Mouse (Mus musculus): Measurements from ENCODE around the gene Med13l.

Gene Med13l

GRCm38 (mm10) chr5:118560385-118561085, at the start of gene Med13l:
TSS of gene Med13l (plus strand) at chr5:118560679.
- DNase-seq: peak; percentile 89

DNA sequence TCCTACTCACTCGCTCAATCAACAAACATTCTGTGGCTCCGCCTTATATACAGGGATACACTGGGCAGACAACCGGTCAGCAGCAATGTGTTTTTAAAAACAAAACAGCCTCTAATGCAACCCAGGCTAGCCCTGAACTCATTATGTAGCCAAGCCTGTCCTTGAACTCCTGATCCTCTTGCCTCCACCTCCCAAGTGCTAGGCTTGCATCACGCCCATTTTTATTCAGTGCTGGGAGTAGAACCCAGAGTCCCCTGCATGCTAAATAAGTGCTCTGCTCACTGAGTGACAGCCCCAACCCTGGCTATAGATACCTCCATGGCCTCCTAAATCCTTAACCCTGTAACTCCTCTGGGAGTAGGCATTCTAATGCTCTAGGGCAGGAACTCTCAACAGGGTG, 49.5 kb upstream of the Med13l start:
- no peak for DNase-seq

- no peak for DNase-seq
Measured at GRCm38 (mm10) chr5:118513005-118513404, 47.5 kb upstream of the Med13l start.

DNA sequence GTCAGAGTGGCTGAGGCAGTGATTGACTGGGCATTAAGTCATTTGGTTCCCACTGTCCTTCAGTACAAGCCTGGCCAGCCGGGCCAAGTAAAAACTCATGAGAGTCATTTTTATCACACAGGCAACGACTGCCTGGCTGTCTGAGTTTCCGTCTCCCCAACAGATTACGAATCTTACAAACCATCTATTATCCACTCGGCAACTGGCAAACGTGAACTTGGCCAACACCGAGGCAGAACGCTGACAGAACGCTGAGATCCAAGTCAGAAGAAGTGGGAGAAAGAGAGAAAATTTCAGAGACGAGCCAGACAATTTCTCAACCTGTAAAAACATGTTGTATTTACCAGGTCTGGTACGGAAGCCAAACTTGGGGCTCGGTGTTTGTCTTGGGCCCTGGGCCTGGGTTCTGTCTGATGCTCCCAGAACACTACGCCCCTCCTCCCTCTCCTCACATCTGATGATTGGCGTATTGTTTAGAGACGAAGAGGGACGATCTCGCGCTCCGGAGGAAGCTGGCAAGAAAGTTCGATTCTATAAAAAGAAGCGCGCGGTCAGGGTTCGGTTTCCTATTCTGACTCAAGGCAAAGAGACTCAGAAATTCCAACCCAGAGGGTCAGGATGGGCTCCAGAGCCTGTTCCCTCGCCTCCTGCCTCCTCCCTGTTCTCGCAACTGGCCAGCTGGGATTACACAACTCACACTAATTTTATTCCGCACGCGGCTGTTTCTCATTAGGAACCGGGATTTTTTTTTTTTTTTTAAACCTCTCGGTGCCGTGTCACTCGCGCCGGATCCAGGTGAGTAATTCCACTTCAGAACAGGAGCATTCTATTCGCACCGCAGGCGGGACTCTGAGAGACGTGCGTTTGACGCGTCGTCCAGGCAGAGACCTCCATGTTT, 46.6 kb upstream of the Med13l start:
- DNase-seq: peak; percentile 60

GRCm38 (mm10) chr5:118514527-118514831, 46.0 kb upstream of the Med13l start:
- no peak for DNase-seq

GRCm38 (mm10) chr5:118514842-118515241, 45.6 kb upstream of the Med13l start:
- DNase-seq: no peak

- peak; percentile 65 for DNase-seq
Measured at GRCm38 (mm10) chr5:118515280-118515721, 45.2 kb upstream of the Med13l start.

DNA sequence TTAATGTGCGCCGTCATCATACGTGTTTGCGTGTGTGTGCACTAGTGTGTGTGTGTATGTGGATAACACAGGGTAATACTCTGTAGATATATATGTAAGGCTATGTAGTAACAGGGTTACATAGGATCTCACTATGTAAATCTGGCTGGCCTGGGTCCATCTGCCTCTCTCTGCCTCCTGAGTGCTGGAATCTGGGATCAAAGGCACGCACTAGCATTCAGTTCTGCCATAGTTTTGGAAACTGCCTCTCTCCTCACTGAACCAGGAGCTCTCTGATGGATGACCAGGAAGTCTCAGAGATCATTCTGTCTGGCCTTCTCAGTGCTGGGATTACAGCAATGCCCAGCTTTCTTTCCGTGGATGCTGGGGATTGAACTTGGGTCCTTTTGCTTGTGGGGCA, 44.4 kb upstream of the Med13l start:
- no peak for DNase-seq

DNA sequence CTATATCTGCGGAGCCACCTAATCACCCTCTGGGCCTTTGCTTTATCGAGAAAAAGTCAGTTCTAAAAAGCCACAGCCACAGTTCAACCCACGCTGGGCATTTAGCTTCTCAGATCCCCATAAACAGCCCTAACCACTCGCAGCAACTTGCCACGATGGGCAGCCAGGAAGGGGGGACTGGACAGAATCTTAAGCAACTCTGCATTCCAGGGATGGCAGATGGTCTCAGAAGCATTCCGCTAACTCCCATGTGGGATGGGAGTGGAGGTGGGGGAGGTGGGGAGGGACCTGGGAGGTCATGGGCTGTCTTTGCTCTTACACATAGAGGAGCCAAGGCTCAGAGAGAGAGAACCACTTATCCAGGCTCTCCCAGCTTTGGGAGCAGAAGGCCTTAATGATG, 44.0 kb upstream of the Med13l start:
- DNase-seq: no peak

GRCm38 (mm10) chr5:118520457-118520856, 40.0 kb upstream of the Med13l start:
- DNase-seq: no peak

GRCm38 (mm10) chr5:118524400-118524799, 36.1 kb upstream of the Med13l start:
- DNase-seq: no peak

DNA sequence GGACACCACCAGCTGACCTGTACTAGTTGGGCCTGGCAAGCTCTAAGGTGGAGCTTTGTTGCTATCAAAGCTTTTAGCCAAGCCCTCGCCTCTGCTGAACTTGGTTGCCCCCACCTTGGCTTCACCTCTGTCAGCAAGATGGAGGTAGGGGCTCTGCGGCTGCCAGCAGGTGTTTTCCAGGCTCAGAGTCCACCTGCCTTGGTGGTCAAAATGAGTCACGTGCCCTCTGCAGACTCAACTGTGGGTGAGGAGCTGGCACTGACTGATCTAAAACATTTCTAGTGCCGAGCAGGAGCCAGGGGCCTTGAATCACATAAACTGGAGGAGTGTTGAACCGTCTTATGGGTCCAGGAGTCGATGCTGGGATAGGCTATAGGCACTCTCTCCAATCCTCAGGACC, 34.8 kb upstream of the Med13l start:
- no peak for DNase-seq

DNA sequence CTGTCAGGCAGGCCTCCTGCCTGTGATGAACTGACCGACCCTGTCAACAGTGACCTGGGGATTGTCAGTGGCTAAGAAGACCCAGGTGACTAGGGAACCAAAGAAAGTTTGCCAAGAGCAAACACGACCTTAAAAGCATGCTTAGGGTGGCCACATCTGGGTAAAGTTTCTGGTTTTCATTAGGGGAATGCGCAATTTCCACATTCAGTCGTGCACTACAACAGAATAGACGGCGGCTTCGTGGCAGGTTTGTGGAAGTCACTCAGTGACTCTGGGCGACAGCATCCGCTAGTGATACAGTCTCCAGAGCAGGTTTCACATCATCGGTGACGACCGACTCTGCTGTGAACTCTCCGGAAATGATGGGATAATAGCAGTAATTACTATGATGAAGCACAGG, 34.0 kb upstream of the Med13l start:
- DNase-seq: no peak

GRCm38 (mm10) chr5:118529241-118529640, 31.2 kb upstream of the Med13l start:
- DNase-seq: no peak

DNA sequence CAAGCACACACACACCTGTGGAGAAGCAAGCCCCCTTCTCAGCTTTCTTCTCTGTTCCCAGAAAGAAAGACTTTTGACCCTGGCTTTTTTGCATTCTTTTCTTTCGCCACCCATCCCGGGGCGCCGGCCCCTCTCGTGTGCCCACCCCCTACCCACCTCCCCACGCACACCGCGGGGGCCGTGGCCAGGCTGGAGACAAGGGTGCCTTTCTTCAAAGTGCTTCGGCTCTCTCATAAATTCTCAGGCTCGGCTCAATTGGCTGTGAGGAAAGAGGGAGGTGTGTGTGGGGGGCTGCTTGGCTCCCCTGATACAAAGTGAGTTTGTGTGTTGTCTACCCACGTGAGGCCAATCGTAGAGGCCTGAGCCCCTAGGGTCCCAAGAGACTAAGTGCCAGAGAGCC, 28.4 kb upstream of the Med13l start:
- DNase-seq: no peak

GRCm38 (mm10) chr5:118532659-118533058, 27.8 kb upstream of the Med13l start:
- DNase-seq: no peak

DNA sequence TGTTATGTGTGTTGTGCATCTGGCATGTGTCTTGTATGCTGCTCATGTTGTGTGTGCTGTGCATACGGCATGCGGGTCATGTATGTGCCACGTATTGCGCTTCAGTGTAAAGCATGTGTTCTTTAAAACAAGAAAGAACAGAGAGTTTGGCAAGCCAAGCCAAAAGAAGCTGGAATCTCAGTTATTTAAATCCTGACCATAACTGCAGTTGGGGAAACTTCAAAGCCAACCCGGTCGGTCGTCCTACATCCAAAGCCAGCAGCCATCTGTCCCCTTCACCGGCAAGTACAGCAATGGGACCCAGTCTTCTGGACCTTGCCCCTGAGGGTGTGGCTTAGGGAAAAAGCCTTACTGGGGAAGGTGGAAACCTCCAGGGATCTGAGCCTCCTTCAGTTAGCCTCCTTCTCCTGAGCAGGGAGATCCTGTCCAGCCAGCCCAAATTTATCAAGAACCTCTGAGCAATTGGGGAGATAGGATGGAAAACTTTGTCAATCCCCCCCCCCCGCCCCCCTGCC, 26.0 kb upstream of the Med13l start:
- DNase-seq: no peak

GRCm38 (mm10) chr5:118535130-118535529, 25.3 kb upstream of the Med13l start:
- peak; percentile 38 for DNase-seq

GRCm38 (mm10) chr5:118538487-118538886, 22.0 kb upstream of the Med13l start:
- no peak for DNase-seq

DNA sequence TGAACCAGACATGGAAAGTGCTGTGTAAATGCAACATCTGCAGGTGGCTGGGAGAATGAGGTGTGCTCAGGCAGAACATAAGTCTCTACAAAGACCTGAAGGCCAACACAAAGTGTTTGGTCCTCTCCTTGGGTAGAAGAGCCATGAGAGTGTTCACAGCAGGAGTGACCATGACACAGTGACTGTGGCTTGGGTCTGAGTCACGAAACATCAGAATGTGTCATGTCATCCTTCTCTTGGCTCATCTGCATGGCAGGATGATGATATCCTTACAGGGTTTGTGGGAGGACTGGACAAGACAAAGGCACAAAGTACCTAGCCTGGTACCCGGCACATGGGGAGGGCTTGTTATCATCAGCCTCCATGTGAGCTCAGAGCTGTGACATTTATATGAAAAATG, 16.7 kb upstream of the Med13l start:
- no peak for DNase-seq

GRCm38 (mm10) chr5:118550493-118550892, 10.0 kb upstream of the Med13l start:
- DNase-seq: no peak

DNA sequence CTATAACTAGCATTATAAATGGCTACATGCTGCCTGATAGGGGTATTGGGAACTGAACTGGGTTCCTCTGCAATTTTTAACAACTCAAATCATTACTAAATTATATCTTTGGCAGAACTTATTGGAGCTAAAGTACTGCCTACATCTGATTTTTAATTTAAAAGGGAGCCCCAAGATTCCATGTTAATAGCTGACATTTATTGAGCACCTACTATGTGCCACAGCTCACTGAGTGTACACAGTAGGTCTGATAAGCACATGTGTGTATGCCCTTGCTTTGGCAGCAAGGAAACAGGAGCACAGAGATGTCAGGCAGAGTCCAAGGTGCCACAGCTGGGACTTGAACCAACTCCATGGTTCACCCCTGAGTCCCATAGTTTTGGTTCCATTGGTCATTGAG, 7.2 kb upstream of the Med13l start:
- no peak for DNase-seq

- DNase-seq: no peak
Measured at GRCm38 (mm10) chr5:118555305-118555704, 5.2 kb upstream of the Med13l start.

DNA sequence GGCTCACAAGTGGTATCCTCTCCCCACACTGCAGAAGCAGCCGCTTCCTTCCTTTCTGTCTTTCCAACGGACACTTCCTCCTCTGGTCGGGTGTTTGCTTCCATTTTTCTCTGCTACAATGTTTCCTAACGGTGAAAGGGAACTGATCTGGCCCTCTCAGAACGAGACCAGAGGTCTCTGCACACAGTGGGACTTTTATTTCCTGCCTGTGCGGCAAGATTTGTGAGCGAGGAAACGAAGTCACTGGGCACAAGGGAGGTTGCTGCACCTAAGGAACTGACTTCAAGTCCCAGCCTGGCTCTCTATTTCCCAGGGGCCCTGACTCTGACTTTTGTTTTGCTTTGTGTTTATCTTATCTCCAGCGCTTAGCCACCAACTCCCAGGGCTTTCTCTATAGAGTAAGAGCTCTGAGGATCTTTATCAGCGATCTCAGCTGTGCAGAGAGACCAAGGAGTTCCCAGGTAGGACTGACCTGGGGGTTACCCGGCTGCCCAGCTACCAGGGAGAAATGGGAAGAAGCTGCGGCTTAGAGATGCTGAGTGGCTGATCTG, 4.0 kb upstream of the Med13l start:
- no peak for DNase-seq

All from kidney, postnatal 10 days (tissue).